Mouse (Mus musculus) testis, adult 2 months (tissue): ENCODE measurements around the gene Oas1f. TPM values are rescaled to one million over a fixed set of nuclear protein-coding genes. Genes with fewer than 3 reads are reported as not detected.
"Not testable (repeated sequence)": the region's sequence is repeated elsewhere in the genome, so short reads cannot be mapped to it uniquely, and the experiment has no call there.

ENCODE experiments used
- H3K27ac ChIP-seq: fragments of 200-500 bp; 2 replicates; pipeline ENCODE4 v1.5.1; 2012; ENCODE audit warnings: low read depth, low read length; ENCODE audit not compliant: control insufficient read depth, insufficient read depth
- H3K27me3 ChIP-seq: fragments of 200-500 bp; 2 replicates; pipeline ENCODE4 v1.6.1; 2012; ENCODE audit warnings: mild to moderate bottlenecking, low read length, moderate library complexity; ENCODE audit not compliant: control insufficient read depth, insufficient read depth
- H3K36me3 ChIP-seq: fragments of 200-500 bp; 2 replicates; pipeline ENCODE4 v1.6.1; 2012; ENCODE audit warnings: mild to moderate bottlenecking, low read length; ENCODE audit not compliant: control insufficient read depth, insufficient read depth
- H3K4me1 ChIP-seq: fragments of 200-500 bp; 2 replicates; pipeline ENCODE4 v1.6.1; 2012; ENCODE audit warnings: low read length; ENCODE audit not compliant: control insufficient read depth, insufficient read depth
- H3K4me3 ChIP-seq: fragments of 200-500 bp; 2 replicates; pipeline ENCODE4 v1.5.1; 2012; ENCODE audit warnings: low read depth, mild to moderate bottlenecking, low read length, moderate library complexity, mixed read lengths; ENCODE audit not compliant: control insufficient read depth
- CTCF ChIP-seq: fragments of 200-500 bp; IDR thresholded peaks from 2 replicates; pipeline ENCODE4 v1.5.1; 2012; ENCODE audit warnings: low read depth, mild to moderate bottlenecking, inconsistent platforms, low read length, moderate library complexity; ENCODE audit not compliant: control insufficient read depth, insufficient read depth, insufficient replicate concordance
- POLR2A ChIP-seq: fragments of 200-500 bp; IDR thresholded peaks from 2 replicates; pipeline ENCODE4 v1.6.1; 2012; ENCODE audit warnings: low read depth, mild to moderate bottlenecking, inconsistent platforms, low read length, moderate library complexity; ENCODE audit not compliant: control insufficient read depth
- polyA plus RNA-seq: library from polyadenylated mRNA; depleted of rRNA; stranded (reverse); fragments of >200 nt; gene quantifications from 2 replicates; pipeline ENCODE4 v1.2.3, GENCODE M21; 2012; rRNA removed

Oas1f gene
- polyA plus RNA-seq, 1 experiment, result not detected

GRCm38 (mm10) chr5:120895231-120895900, 48.2 kb downstream of the Oas1f start:
- no peak for TF ChIP-seq CTCF
- no peak for TF ChIP-seq POLR2A
- Histone ChIP-seq H3K27me3 (no peaks in the 10 kb centered on the region), H3K4me3 (no peak overlapping the region), H3K27ac (no peak overlapping the region), H3K36me3 (no peaks in the 10 kb centered on the region), H3K4me1 (no peaks in the 10 kb centered on the region)

- TF ChIP-seq POLR2A (no peak), CTCF (no peak)
- Histone ChIP-seq H3K4me3 (no peak overlapping the region), H3K4me1 (no peaks in the 10 kb centered on the region), H3K27ac (no peak overlapping the region), H3K36me3 (no peaks in the 10 kb centered on the region), H3K27me3 (no peaks in the 10 kb centered on the region)
These were observed 51.1 kb downstream of the Oas1f start for GRCm38 (mm10) chr5:120898307-120898706.

- Histone ChIP-seq H3K4me3 (no peak overlapping the region), H3K27me3 (no peaks in the 10 kb centered on the region), H3K4me1 (no peaks in the 10 kb centered on the region), H3K36me3 (no peaks in the 10 kb centered on the region), H3K27ac (no peak overlapping the region)
- TF ChIP-seq POLR2A (no peak), CTCF (no peak)
These were observed 51.6 kb downstream of the Oas1f start for GRCm38 (mm10) chr5:120898726-120899125.

GRCm38 (mm10) chr5:120900666-120901065, 53.5 kb downstream of the Oas1f start:
- Histone ChIP-seq H3K27me3 (no peaks in the 10 kb centered on the region), H3K27ac (no peak overlapping the region), H3K4me3 (no peak overlapping the region), H3K36me3 (no peaks in the 10 kb centered on the region), H3K4me1 (no peaks in the 10 kb centered on the region)
- TF ChIP-seq CTCF, result no peak
- TF ChIP-seq POLR2A, result no peak

GRCm38 (mm10) chr5:120902056-120902455, 54.9 kb downstream of the Oas1f start:
- Histone ChIP-seq H3K27ac (no peak overlapping the region), H3K4me1 (peaks cover 2% of the 10 kb centered on the region), H3K36me3 (no peaks in the 10 kb centered on the region), H3K4me3 (no peak overlapping the region), H3K27me3 (no peaks in the 10 kb centered on the region)
- TF ChIP-seq CTCF (no peak), POLR2A (no peak)

- H3K36me3 ChIP-seq, H3K27me3 ChIP-seq, H3K27ac ChIP-seq, H3K4me1 ChIP-seq, H3K4me3 ChIP-seq: not testable (repeated sequence)
These were observed 59.9 kb downstream of the Oas1f start, which contains the start of gene Oas1a for GRCm38 (mm10) chr5:120906791-120907733. Oas1a (minus strand) TSS chr5:120907521.

Other genes starting within 250 kb of the Oas1f start
- gene Rita1, start 234.8 kb upstream of the Oas1f start, polyA plus RNA-seq, result 9.0 and 13.2 TPM in 2 replicates
- 14.9 and 16.6 TPM in 2 replicates for gene Ddx54, start 234.6 kb upstream of the Oas1f start, polyA plus RNA-seq
- gene Cfap73, start 213.1 kb upstream of the Oas1f start, polyA plus RNA-seq, result 6.4 and 7.8 TPM in 2 replicates
- gene Rasal1, start 198.6 kb upstream of the Oas1f start, polyA plus RNA-seq, result 20.0 and 20.9 TPM in 2 replicates
- gene Dtx1, start 135.4 kb upstream of the Oas1f start, polyA plus RNA-seq, result 38.6 and 46.0 TPM in 2 replicates
- 0.23 and 0.36 TPM in 2 replicates for gene Oas2, start 97.5 kb upstream of the Oas1f start, polyA plus RNA-seq
- gene Oas3, start 69.7 kb upstream of the Oas1f start, polyA plus RNA-seq, result 0.05 and 0.07 TPM in 2 replicates
- 0.07 TPM in 1 of 2 replicates, not detected in the other for gene Oas1e, start 51.8 kb upstream of the Oas1f start, polyA plus RNA-seq
- 0.09 and 0.32 TPM in 2 replicates for gene Oas1c, start 34.9 kb upstream of the Oas1f start, polyA plus RNA-seq
- gene Oas1h, start 14.1 kb downstream of the Oas1f start, polyA plus RNA-seq, result 0.06 TPM in 1 of 2 replicates, not detected in the other
- gene Oas1g, start 40.2 kb downstream of the Oas1f start, polyA plus RNA-seq, result 0.24 TPM in 1 of 2 replicates, not detected in the other
- 0.27 and 0.42 TPM in 2 replicates for gene Oas1a, start 60.2 kb downstream of the Oas1f start, polyA plus RNA-seq
- not detected in 2 replicates for gene Oas1d, start 67.2 kb downstream of the Oas1f start, polyA plus RNA-seq
- gene Rph3a, start 162.7 kb downstream of the Oas1f start, polyA plus RNA-seq, result 1.3 and 1.8 TPM in 2 replicates